Mouse (Mus musculus) midbrain, embryonic 16.5 days (tissue): ENCODE data around the gene Pomgnt1. TPM values are rescaled to one million over a fixed set of nuclear protein-coding genes. Genes with fewer than 3 reads are reported as not detected.

Experiments
- ATAC-seq: fragments of 200-750 bp; cut with Nextera tagmentation; 2 replicates; pipeline ENCODE4 v1.8.0; 2017; ENCODE audit warnings: moderate TSS enrichment
- H3K27ac ChIP-seq: fragments of 300-500 bp; sonication (generic); 2 replicates; pipeline ENCODE4 v1.5.1; 2014; ENCODE audit warnings: mild to moderate bottlenecking, low read length, mixed read lengths
- H3K27me3 ChIP-seq: fragments of 300-500 bp; sonication (generic); 2 replicates; pipeline ENCODE4 v1.6.1; 2014; ENCODE audit warnings: low read depth, low read length, mixed read lengths; ENCODE audit not compliant: control insufficient read depth, insufficient read depth
- H3K36me3 ChIP-seq: fragments of 300-500 bp; sonication (generic); 2 replicates; pipeline ENCODE4 v1.6.1; 2014; ENCODE audit warnings: mild to moderate bottlenecking, low read length, moderate library complexity, mixed read lengths; ENCODE audit not compliant: control insufficient read depth, insufficient read depth
- H3K4me1 ChIP-seq: fragments of 300-500 bp; sonication (generic); 2 replicates; pipeline ENCODE4 v1.6.1; 2014; ENCODE audit warnings: mild to moderate bottlenecking, low read length, mixed read lengths; ENCODE audit not compliant: control insufficient read depth, insufficient read depth
- H3K4me2 ChIP-seq: fragments of 300-500 bp; sonication (generic); 2 replicates; pipeline ENCODE4 v1.6.1; 2014; ENCODE audit warnings: mild to moderate bottlenecking, low read length, mixed read lengths
- H3K4me3 ChIP-seq: fragments of 300-500 bp; sonication (generic); 2 replicates; pipeline ENCODE4 v1.5.1; 2014; ENCODE audit warnings: low read depth, mild to moderate bottlenecking, low read length, moderate library complexity, mixed read lengths
- H3K9ac ChIP-seq: fragments of 300-500 bp; sonication (generic); 2 replicates; pipeline ENCODE4 v1.6.1; 2014; ENCODE audit warnings: low read depth, low read length, mixed read lengths
- H3K9me3 ChIP-seq: fragments of 300-500 bp; sonication (generic); replicated peaks from 2 replicates; pipeline ENCODE4 v1.6.1; 2014; ENCODE audit warnings: mild to moderate bottlenecking, low read length, mixed read lengths; ENCODE audit not compliant: control insufficient read depth, poor library complexity, severe bottlenecking
- WGBS: fragments of 180-500 bp; shearing (Covaris S2); extraction: QIAGEN DNeasy Blood & Tissue Kit; methylation state at CpG from one replicate; pipeline ENCODE4 v1.1.7; 2014; 5-methylcytosine and 5-hydroxymethylcytosine counted together
- polyA plus RNA-seq: library from polyadenylated mRNA; unstranded; fragments of >200 nt; fragmentation: Nextera tagmentation; extraction: Ambion mirVana; gene quantifications from 2 replicates; pipeline ENCODE4 v1.2.1, GENCODE M21; 2015

Pomgnt1 gene
- 63.1 and 68.8 TPM in 2 replicates for polyA plus RNA-seq

GRCm38 (mm10) chr4:116123602-116124519 lies at the start of gene Pomgnt1, which contains the start of gene Rad54l:
Gene Pomgnt1, plus strand, starts transcription at chr4:116123840.
Gene Rad54l, minus strand, starts transcription at chr4:116123690.
- Histone ChIP-seq H3K4me1 (peaks cover 16% of the 10 kb centered on the region), H3K4me2 (peak within 1 kb of the TSS; percentile 67), H3K27ac (peak within 1 kb of the TSS; percentile 48), H3K27me3 (no peaks in the 10 kb centered on the region), H3K4me3 (peak within 1 kb of the TSS; percentile 60), H3K9me3 (no peaks in the 10 kb centered on the region), H3K9ac (peak within 1 kb of the TSS; percentile 64), H3K36me3 (no peaks in the 10 kb centered on the region)
- 4% methylated on average over 24 of the region's 24 CpGs for WGBS
- peak; percentile 97 for ATAC-seq

- Histone ChIP-seq H3K27ac (peak overlapping the region; percentile 93), H3K9ac (peak overlapping the region; percentile 99), H3K36me3 (no peaks in the 10 kb centered on the region; the same call in 1 of the 2 replicates), H3K9me3 (no peaks in the 10 kb centered on the region), H3K27me3 (no peaks in the 10 kb centered on the region), H3K4me1 (peaks cover 32% of the 10 kb centered on the region), H3K4me3 (peak overlapping the region; percentile 99), H3K4me2 (peak overlapping the region; percentile 97)
- 2% methylated on average over 8 of the region's 8 CpGs for WGBS
- ATAC-seq: no peak
Observed at GRCm38 (mm10) chr4:116074145-116074675, 49.4 kb upstream of the Pomgnt1 start.

- peak; percentile 96 for ATAC-seq
- H3K36me3 ChIP-seq: no peaks in the 10 kb centered on the region; the same call in 1 of the 2 replicates
- under 1% methylated on average over 55 of the region's 55 CpGs for WGBS
Observed at GRCm38 (mm10) chr4:116074861-116075620, 48.6 kb upstream of the Pomgnt1 start, which contains the start of the genes Uqcrh and Lrrc41. Gene Uqcrh, minus strand, starts transcription at chr4:116075071. Gene Lrrc41, plus strand, starts transcription at chr4:116075269.

GRCm38 (mm10) chr4:116075631-116076368 lies 47.8 kb upstream of the Pomgnt1 start:
- H3K4me1 ChIP-seq: peaks cover 32% of the 10 kb centered on the region
- peak; percentile 74 for ATAC-seq
- peak overlapping the region; percentile 99 for H3K9ac ChIP-seq
- peak overlapping the region; percentile 99 for H3K4me3 ChIP-seq
- peak overlapping the region; percentile 97 for H3K4me2 ChIP-seq
- no peaks in the 10 kb centered on the region for H3K27me3 ChIP-seq
- WGBS: 0% methylated on average over 76 of the region's 77 CpGs
- H3K27ac ChIP-seq: peak overlapping the region; percentile 93
- no peaks in the 10 kb centered on the region for H3K9me3 ChIP-seq
- peaks cover 6% of the 10 kb centered on the region for H3K36me3 ChIP-seq

More at GRCm38 (mm10) chr4:116074861-116075620, 48.6 kb upstream of the Pomgnt1 start, which contains the start of the genes Uqcrh and Lrrc41:
- H3K27ac ChIP-seq: peak within 1 kb of the TSS; percentile 93
- peak within 1 kb of the TSS; percentile 97 for H3K4me2 ChIP-seq
- H3K4me1 ChIP-seq: peaks cover 32% of the 10 kb centered on the region
- H3K9me3 ChIP-seq: no peaks in the 10 kb centered on the region
- no peaks in the 10 kb centered on the region for H3K27me3 ChIP-seq
- H3K9ac ChIP-seq: peak within 1 kb of the TSS; percentile 99
- peak within 1 kb of the TSS; percentile 99 for H3K4me3 ChIP-seq

GRCm38 (mm10) chr4:116076369-116077231 lies 47.0 kb upstream of the Pomgnt1 start:
- peak; percentile 13 for ATAC-seq
- peak overlapping the region; percentile 99 for H3K4me3 ChIP-seq
- 2% methylated on average over 36 of the region's 37 CpGs for WGBS

GRCm38 (mm10) chr4:116077240-116078095 lies 46.2 kb upstream of the Pomgnt1 start:
- Histone ChIP-seq H3K9ac (peak overlapping the region; percentile 99), H3K27ac (peak overlapping the region; percentile 93), H3K27me3 (no peaks in the 10 kb centered on the region), H3K4me1 (peaks cover 30% of the 10 kb centered on the region), H3K9me3 (no peaks in the 10 kb centered on the region), H3K4me3 (peak overlapping the region; percentile 99), H3K4me2 (peak overlapping the region; percentile 97), H3K36me3 (peaks cover 16% of the 10 kb centered on the region)
- WGBS: 58% methylated on average over 3 of the region's 3 CpGs
- ATAC-seq: no peak

More at GRCm38 (mm10) chr4:116076369-116077231, 47.0 kb upstream of the Pomgnt1 start:
- Histone ChIP-seq H3K4me1 (peaks cover 32% of the 10 kb centered on the region), H3K4me2 (peak overlapping the region; percentile 97), H3K27ac (peak overlapping the region; percentile 93), H3K9ac (peak overlapping the region; percentile 99), H3K36me3 (peaks cover 12% of the 10 kb centered on the region), H3K27me3 (no peaks in the 10 kb centered on the region), H3K9me3 (no peaks in the 10 kb centered on the region)
